Mouse (Mus musculus) heart, postnatal 0 days (tissue): ENCODE results near the gene Ttc30a1. TPM values are rescaled to one million over a fixed set of nuclear protein-coding genes. Genes with fewer than 3 reads are reported as not detected.

Experiments
- ATAC-seq: fragments of 200-750 bp; cut with Nextera tagmentation; 2 replicates; pipeline ENCODE4 v1.8.0; 2017; ENCODE audit warnings: low read depth, moderate number of reproducible peaks, moderate library complexity; ENCODE audit not compliant: insufficient read depth
- DNase-seq: peaks from one replicate; pipeline ENCODE4 v3.0.0-alpha.2; 2016; ENCODE audit warnings: low spot score
- H3K27ac ChIP-seq: fragments of 300-500 bp; sonication (generic); 2 replicates; pipeline ENCODE4 v1.5.1; 2014; ENCODE audit warnings: low read depth, mild to moderate bottlenecking
- H3K27me3 ChIP-seq: fragments of 300-500 bp; sonication (generic); 2 replicates; pipeline ENCODE4 v1.6.1; 2014; ENCODE audit warnings: low read length, mixed read lengths; ENCODE audit not compliant: control insufficient read depth, insufficient read depth
- H3K36me3 ChIP-seq: fragments of 300-500 bp; sonication (generic); replicated peaks from 2 replicates; pipeline ENCODE4 v1.6.1; 2014; ENCODE audit warnings: low read length, mixed read lengths; ENCODE audit not compliant: control insufficient read depth, insufficient read depth
- H3K4me1 ChIP-seq: fragments of 300-500 bp; sonication (generic); 2 replicates; pipeline ENCODE4 v1.6.1; 2014; ENCODE audit warnings: antibody characterized with exemption; ENCODE audit not compliant: control insufficient read depth, insufficient read depth
- H3K4me2 ChIP-seq: fragments of 300-500 bp; sonication (generic); 2 replicates; pipeline ENCODE4 v1.6.1; 2014; ENCODE audit warnings: low read depth, mild to moderate bottlenecking, low read length, moderate library complexity
- H3K4me3 ChIP-seq: fragments of 300-500 bp; sonication (generic); 2 replicates; pipeline ENCODE4 v1.5.1; 2014; ENCODE audit warnings: low read depth, low read length
- H3K9ac ChIP-seq: fragments of 300-500 bp; sonication (generic); replicated peaks from 2 replicates; pipeline ENCODE4 v1.6.1; 2014; ENCODE audit warnings: low read depth, low read length, mixed read lengths
- H3K9me3 ChIP-seq: fragments of 300-500 bp; sonication (generic); replicated peaks from 2 replicates; pipeline ENCODE4 v1.6.1; 2016; ENCODE audit warnings: low read length; ENCODE audit not compliant: control insufficient read depth
- CTCF ChIP-seq: IDR thresholded peaks from 2 replicates; pipeline ENCODE4 v1.5.1; 2016; ENCODE audit warnings: antibody characterized with exemption, control low read depth, low read depth
- EP300 ChIP-seq: IDR thresholded peaks from 2 replicates; pipeline ENCODE4 v1.6.1; 2016; ENCODE audit warnings: antibody characterized with exemption, low read depth
- WGBS: fragments of 180-500 bp; shearing (Covaris S2); extraction: QIAGEN DNeasy Blood & Tissue Kit; methylation state at CpG from one replicate; pipeline ENCODE4 v1.1.7; 2014; 5-methylcytosine and 5-hydroxymethylcytosine counted together
- polyA plus RNA-seq: library from polyadenylated mRNA; unstranded; fragments of >200 nt; fragmentation: Nextera tagmentation; extraction: Ambion mirVana; gene quantifications from 2 replicates; pipeline ENCODE4 v1.2.1, GENCODE M21; 2015
- total RNA-seq: library from RNA; depleted of rRNA; stranded (reverse); fragments of >200 nt; gene quantifications from 2 replicates; pipeline ENCODE4 v1.2.3, GENCODE M21; 2014; ENCODE audit warnings: low replicate concordance

The Ttc30a1 gene
- total and polyA plus RNA-seq, 2 experiments from 2014 or later = 3.3 to 9.4 TPM

DNA sequence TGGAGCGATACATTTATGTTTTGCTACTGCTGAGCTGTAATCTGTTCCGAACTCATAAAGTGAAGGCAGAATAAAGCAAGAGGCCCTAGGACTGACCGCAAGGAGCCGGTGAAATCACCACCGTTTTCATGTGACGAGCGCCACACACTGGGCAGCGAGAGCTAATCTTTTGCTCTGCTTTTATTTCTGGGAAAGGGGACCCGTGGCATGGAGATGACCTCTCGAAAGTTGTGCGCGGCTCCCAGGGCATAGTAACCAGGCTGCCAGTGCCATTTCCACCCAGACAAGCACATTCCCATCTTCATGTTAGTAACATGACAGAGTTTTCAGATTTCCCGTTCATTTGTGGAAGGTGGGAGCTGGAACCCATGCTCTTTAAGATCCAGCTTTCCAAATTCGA, 17.3 kb downstream of the Ttc30a1 start:
- Histone ChIP-seq H3K9ac (0 out of 2 replicates have a peak overlapping the region, but pooled peaks have one; percentile 35), H3K36me3 (no peaks in the 10 kb centered on the region), H3K4me1 (peaks cover 21% of the 10 kb centered on the region), H3K4me2 (peak overlapping the region; percentile 63), H3K4me3 (peak overlapping the region; percentile 18), H3K27me3 (no peaks in the 10 kb centered on the region), H3K27ac (peak overlapping the region; percentile 23), H3K9me3 (no peaks in the 10 kb centered on the region)
- peak; percentile 61 for DNase-seq
- TF ChIP-seq EP300 = no peak
- TF ChIP-seq CTCF = peak; percentile 70
- WGBS = 4% methylated on average over 14 of the region's 14 CpGs
- peak; percentile 60 for ATAC-seq

DNA sequence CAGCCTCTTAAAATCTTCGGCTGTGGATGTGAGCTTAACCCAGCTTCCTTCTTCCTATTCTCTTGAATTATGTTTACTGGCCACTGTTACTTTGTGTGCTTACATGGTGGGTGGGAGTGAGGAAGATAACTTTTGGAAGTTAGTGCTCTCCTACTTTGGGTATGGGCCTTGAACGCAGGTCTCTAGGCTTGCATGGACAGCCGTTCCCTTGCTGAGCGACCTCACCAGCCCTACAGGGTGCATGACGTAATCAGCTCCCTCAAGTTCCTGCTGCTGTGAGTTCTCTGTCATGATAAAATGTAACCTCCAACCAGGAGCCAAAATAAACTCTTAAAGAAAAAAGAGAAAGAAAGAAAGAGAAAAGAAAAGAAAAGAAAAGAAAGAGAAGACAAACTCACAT, 17.7 kb downstream of the Ttc30a1 start:
- Histone ChIP-seq H3K27me3 (no peaks in the 10 kb centered on the region), H3K27ac (peak overlapping the region; percentile 23), H3K36me3 (no peaks in the 10 kb centered on the region), H3K4me2 (peak overlapping the region; percentile 63), H3K4me1 (peaks cover 26% of the 10 kb centered on the region), H3K4me3 (peak overlapping the region; percentile 18; the same call in 1 of the 2 replicates), H3K9ac (0 out of 2 replicates have a peak overlapping the region, but pooled peaks have one; percentile 35), H3K9me3 (no peaks in the 10 kb centered on the region)
- TF ChIP-seq CTCF (no peak), EP300 (no peak)
- WGBS = 50% methylated on average over 5 of the region's 5 CpGs
- ATAC-seq (no peak), DNase-seq (no peak)

DNA sequence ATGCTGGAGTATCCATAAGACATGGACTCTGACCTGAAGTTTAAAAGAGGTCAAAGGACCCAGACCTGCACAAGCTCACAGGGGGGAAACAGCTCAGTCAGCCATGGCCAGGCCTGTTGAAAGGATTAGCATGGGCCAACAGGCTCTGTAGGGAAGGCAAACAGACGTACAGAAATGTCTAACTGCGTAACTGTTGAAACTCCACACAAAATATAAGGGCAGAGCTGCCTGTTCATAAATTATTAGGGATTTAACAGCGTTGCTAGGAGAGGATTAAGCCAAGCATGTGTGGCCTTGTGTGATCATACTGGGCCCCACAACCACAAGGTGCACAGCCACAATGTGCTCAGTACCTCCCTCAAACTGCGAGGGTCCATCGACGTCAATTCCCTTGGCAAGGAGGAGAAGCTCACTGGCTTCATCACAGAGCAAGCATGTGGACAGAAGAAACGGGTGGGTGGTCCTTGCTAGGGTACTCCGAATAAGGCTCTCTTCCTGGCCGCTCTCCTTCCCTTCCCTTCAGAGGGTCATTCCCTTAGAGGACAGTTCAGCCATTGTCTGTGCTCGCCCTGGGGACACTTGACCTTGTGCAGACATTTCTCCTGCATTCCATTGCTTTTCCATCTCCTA, 18.4 kb downstream of the Ttc30a1 start:
- Histone ChIP-seq H3K27me3 (no peaks in the 10 kb centered on the region), H3K36me3 (no peaks in the 10 kb centered on the region), H3K9ac (no peak overlapping the region), H3K27ac (no peak overlapping the region), H3K4me2 (no peak overlapping the region), H3K9me3 (no peaks in the 10 kb centered on the region), H3K4me3 (no peak overlapping the region), H3K4me1 (peaks cover 31% of the 10 kb centered on the region)
- ATAC-seq (no peak), DNase-seq (no peak)
- WGBS = 80% methylated on average over 10 of the region's 10 CpGs
- TF ChIP-seq CTCF (no peak), EP300 (no peak)

DNA sequence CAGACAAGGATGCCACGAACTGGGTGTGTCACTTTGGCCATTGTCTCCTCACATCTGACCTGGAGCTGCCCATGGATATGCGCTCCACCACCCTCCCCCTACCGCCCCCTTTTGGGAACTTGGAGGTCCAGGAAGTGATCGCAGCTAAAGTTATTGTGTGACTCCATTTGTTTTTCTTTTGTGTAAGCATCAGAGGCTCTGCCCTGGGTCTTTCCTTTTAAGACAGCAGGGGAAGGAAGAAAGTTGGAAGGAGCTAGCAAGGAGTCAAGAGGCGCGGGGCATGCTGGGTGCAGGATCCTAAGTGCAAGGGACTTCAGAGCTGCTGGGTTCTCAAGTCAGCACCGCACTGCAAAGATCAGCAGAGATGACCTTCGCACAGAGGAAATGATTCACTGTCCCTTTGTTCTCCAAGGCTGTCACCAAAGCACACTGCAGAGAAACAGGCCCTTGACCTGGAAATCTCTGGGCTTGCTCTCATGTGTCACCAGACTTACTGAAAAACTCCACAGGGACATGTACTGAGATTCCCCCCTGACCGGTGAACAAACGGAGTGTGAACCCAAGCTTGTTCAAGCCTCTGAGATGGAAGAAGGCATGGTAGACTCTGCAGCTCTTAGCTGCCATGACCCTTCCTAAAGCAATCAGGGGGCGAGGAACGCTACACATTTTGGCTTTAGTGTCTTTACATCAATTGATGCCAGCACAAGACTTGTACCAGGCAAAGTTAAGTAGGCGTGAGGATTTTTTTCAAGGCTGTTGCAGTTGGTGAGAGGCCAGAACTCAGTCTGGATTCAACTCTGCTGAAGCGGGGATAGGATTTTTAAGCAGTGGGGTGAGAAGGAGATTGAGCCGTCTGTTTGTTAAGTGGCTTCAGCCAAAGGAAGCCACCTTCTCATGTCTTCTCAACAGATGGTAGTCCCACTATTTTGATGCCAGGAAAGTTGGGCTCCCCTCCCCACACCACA, 21.1 kb downstream of the Ttc30a1 start:
- TF ChIP-seq CTCF (no peak), EP300 (no peak)
- no peaks in the 10 kb centered on the region for H3K9me3 ChIP-seq
- ATAC-seq (peak; percentile 74), DNase-seq (peak; percentile 80)
- peaks cover 31% of the 10 kb centered on the region for H3K4me1 ChIP-seq
- 50% methylated on average over 15 of the region's 15 CpGs for WGBS
- no peaks in the 10 kb centered on the region for H3K27me3 ChIP-seq
- no peak overlapping the region for H3K9ac ChIP-seq
- no peak overlapping the region for H3K4me3 ChIP-seq
- no peaks in the 10 kb centered on the region for H3K36me3 ChIP-seq
- H3K27ac ChIP-seq = peak overlapping the region; percentile 82
- H3K4me2 ChIP-seq = peak overlapping the region; percentile 26

DNA sequence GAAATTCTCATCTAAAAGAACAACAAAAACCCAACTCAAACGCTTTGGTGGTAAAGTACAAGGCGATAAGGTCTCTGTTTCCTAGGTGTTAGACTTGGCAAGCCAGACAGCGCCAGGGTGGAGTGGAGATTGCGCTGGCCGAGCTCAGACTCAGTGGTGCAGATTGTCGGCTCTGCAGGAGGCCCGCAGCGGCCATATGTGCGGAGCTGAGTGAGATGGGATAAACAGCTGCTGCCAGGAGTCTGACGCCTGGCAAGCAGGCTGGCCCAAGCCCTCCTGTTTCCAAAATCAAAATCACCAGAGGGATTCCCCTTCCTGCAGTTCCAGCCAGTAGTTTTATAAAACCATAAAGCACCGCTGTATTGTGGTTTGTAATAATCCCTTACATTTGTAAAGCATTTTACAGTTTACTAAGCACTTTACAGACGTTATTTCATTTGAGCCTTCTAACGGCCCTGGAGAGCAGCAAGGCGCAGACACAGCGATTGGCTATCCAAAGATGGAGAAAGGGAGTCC, 21.9 kb downstream of the Ttc30a1 start:
- H3K27ac ChIP-seq = peak overlapping the region; percentile 82
- 0 out of 2 replicates have a peak overlapping the region, but pooled peaks have one; percentile 17 for H3K9ac ChIP-seq
- H3K36me3 ChIP-seq = no peaks in the 10 kb centered on the region
- WGBS = 11% methylated on average over 15 of the region's 15 CpGs
- no peak overlapping the region for H3K4me3 ChIP-seq
- H3K27me3 ChIP-seq = no peaks in the 10 kb centered on the region
- DNase-seq (peak; percentile 36), ATAC-seq (no peak; the same call in 1 of the 2 replicates)
- TF ChIP-seq CTCF (no peak), EP300 (0 out of 2 replicates have a peak, but pooled peaks have one; percentile 19)
- peaks cover 31% of the 10 kb centered on the region for H3K4me1 ChIP-seq
- H3K9me3 ChIP-seq = no peaks in the 10 kb centered on the region
- H3K4me2 ChIP-seq = peak overlapping the region; percentile 26
